Mouse (Mus musculus) lung, adult 2 months (tissue): ENCODE data around the gene Stt3b.

Source experiments
- CTCF ChIP-seq: fragments of 200-500 bp; IDR thresholded peaks from 2 replicates; pipeline ENCODE4 v1.5.1; 2011; ENCODE audit warnings: mild to moderate bottlenecking, low read length, control low read depth; ENCODE audit not compliant: insufficient read depth
- POLR2A ChIP-seq: fragments of 200-500 bp; IDR thresholded peaks from 2 replicates; pipeline ENCODE4 v1.6.1; 2011; ENCODE audit warnings: low read depth, mild to moderate bottlenecking, control low read depth, low read length, borderline replicate concordance; ENCODE audit errors: extremely low read depth

- TF ChIP-seq CTCF (no peak), POLR2A (no peak)
Measured at GRCm38 (mm10) chr9:115287774-115288434, 22.3 kb downstream of the Stt3b start.
